25 mouse cellular contexts compared by ENCODE assay signal in genomic region chr2:57269690-57270435, GRCm38 (mm10). TPM values are rescaled to one million over a fixed set of nuclear protein-coding genes. Genes with fewer than 3 reads are reported as not detected.
DNase-seq lines count a peak whose midpoint lies in the region; ATAC-seq and TF ChIP-seq lines count a peak whose summit lies in the region.
"Had no signal": no experiment of that assay in that cellular context is flagged by ENCODE, and none has a peak within 500 bp of the region (broad histone marks: within the 10 kb centered on the region; RNA-seq: fewer than 3 reads in every experiment).

No protein-coding gene starts in this region.

- H3K27me3 ChIP-seq in midbrain, embryonic 11.5 days (ENCODE audit: control insufficient read depth, insufficient read depth, low read length), result peaks cover 16% of the 10 kb centered on the region
- peaks cover 7% of the 10 kb centered on the region for H3K27me3 ChIP-seq in midbrain, embryonic 14.5 days (ENCODE audit: control insufficient read depth, insufficient read depth, low read length)
- H3K27me3 ChIP-seq in limb, embryonic 14.5 days (ENCODE audit: control insufficient read depth, insufficient read depth, low read length), result no peaks in the 10 kb centered on the region
- H3K27me3 ChIP-seq: CH12.LX; embryonic facial prominence, embryonic 15.5 days; hindbrain, embryonic 15.5 days; megakaryocyte, embryonic 14.5 days; Patski had no signal

- WGBS in midbrain, embryonic 11.5 days, result 76% methylated on average over 13 of the region's 13 CpGs
- 80% methylated on average over 13 of the region's 13 CpGs for WGBS in midbrain, embryonic 14.5 days
- WGBS in limb, embryonic 14.5 days, result 72% methylated on average over 13 of the region's 13 CpGs

- intact Hi-C loops in heart, postnatal 25 days (cut with DNase I), result no loop called here

- H3K36me3 ChIP-seq in midbrain, embryonic 11.5 days (ENCODE audit: control insufficient read depth, insufficient read depth, low read length), result no peaks in the 10 kb centered on the region
- no peaks in the 10 kb centered on the region for H3K36me3 ChIP-seq in midbrain, embryonic 14.5 days (ENCODE audit: control insufficient read depth, insufficient read depth, low read length)
- H3K36me3 ChIP-seq in limb, embryonic 14.5 days (ENCODE audit: control insufficient read depth, insufficient read depth, low read length), result no peaks in the 10 kb centered on the region
- H3K36me3 ChIP-seq: embryonic facial prominence, embryonic 15.5 days; heart, embryonic 10.5 days; hindbrain, embryonic 15.5 days had no signal

- peaks cover 9% of the 10 kb centered on the region; the same call in 1 of the 2 replicates for H3K4me1 ChIP-seq in midbrain, embryonic 11.5 days (ENCODE audit: control insufficient read depth, insufficient read depth, low read length)
- H3K4me1 ChIP-seq in midbrain, embryonic 14.5 days (ENCODE audit: control insufficient read depth, insufficient read depth, low read length), result no peaks in the 10 kb centered on the region
- H3K4me1 ChIP-seq in limb, embryonic 14.5 days (ENCODE audit: control insufficient read depth, insufficient read depth, low read length), result no peaks in the 10 kb centered on the region
- H3K4me1 ChIP-seq: embryonic facial prominence, embryonic 15.5 days; heart, embryonic 10.5 days; hindbrain, embryonic 15.5 days had no signal

- H3K27ac ChIP-seq in midbrain, embryonic 11.5 days (ENCODE audit: low read depth, low read length), result no peak overlapping the region
- no peak overlapping the region for H3K27ac ChIP-seq in midbrain, embryonic 14.5 days (replicated peaks; ENCODE audit: low read depth, low read length)
- no peak overlapping the region for H3K27ac ChIP-seq in limb, embryonic 14.5 days (replicated peaks; ENCODE audit: low read depth, low read length)
- H3K27ac ChIP-seq: embryonic facial prominence, embryonic 15.5 days; heart, embryonic 10.5 days; hindbrain, embryonic 15.5 days; liver, embryonic 14.5 days; stomach, postnatal 0 days had no signal

- H3K4me2 ChIP-seq in midbrain, embryonic 11.5 days, result no peak overlapping the region
- no peak overlapping the region for H3K4me2 ChIP-seq in midbrain, embryonic 14.5 days (ENCODE audit: low read length)
- H3K4me2 ChIP-seq in limb, embryonic 14.5 days (replicated peaks; ENCODE audit: low read depth, low read length, severe bottlenecking), result no peak overlapping the region
- H3K4me2 ChIP-seq: embryonic facial prominence, embryonic 15.5 days; hindbrain, embryonic 15.5 days; lung, embryonic 14.5 days had no signal

- ATAC-seq in midbrain, embryonic 11.5 days (ENCODE audit: low FRiP score), result no peak
- no peak for ATAC-seq in midbrain, embryonic 14.5 days (ENCODE audit: low FRiP score, low TSS enrichment)
- ATAC-seq in limb, embryonic 14.5 days (ENCODE audit: low FRiP score, low read depth), result peak; percentile 80
- ATAC-seq: forebrain, embryonic 16.5 days; midbrain, embryonic 16.5 days; Patski had no signal

- no peak for TF ChIP-seq POLR2A in limb, embryonic 14.5 days (IDR thresholded peaks at IDR 0.05; ENCODE audit: borderline replicate concordance, extremely low read depth, insufficient read depth, insufficient read length)

- DNase-seq in heart, adult 11 months, result peak; percentile 68
- DNase-seq in heart, postnatal 25 days (ENCODE audit: low spot score), result no peak
- peak; percentile 23 for DNase-seq in midbrain, embryonic 11.5 days (ENCODE audit: low spot score, missing footprints)
- DNase-seq in midbrain, embryonic 14.5 days, result no peak
- DNase-seq in limb, embryonic 14.5 days (ENCODE audit: low spot score), result no peak
- DNase-seq in right cerebral cortex, adult 18-20 months, result no peak
- no peak for DNase-seq in urinary bladder, postnatal 25 days (ENCODE audit: low spot score)
- DNase-seq: adrenal gland, postnatal 36 days; B cell, adult 2 months; cerebellum, adult 9-11 months; kidney, postnatal 14 days; lung, embryonic 14.5 days; right cerebral cortex, postnatal 4 days had no signal

- H3K9ac ChIP-seq in midbrain, embryonic 11.5 days (ENCODE audit: low read length), result no peak overlapping the region
- H3K9ac ChIP-seq in midbrain, embryonic 14.5 days (replicated peaks; ENCODE audit: low read length), result no peak overlapping the region
- H3K9ac ChIP-seq in limb, embryonic 14.5 days (ENCODE audit: low read depth, low read length, severe bottlenecking), result no peak overlapping the region
- H3K9ac ChIP-seq: embryonic facial prominence, embryonic 15.5 days; hindbrain, embryonic 15.5 days; liver, embryonic 14.5 days; lung, embryonic 14.5 days had no signal

- no peak overlapping the region for H3K4me3 ChIP-seq in midbrain, embryonic 11.5 days (ENCODE audit: low read depth, low read length)
- no peak overlapping the region for H3K4me3 ChIP-seq in midbrain, embryonic 14.5 days (replicated peaks; ENCODE audit: low read depth, low read length)
- no peak overlapping the region for H3K4me3 ChIP-seq in limb, embryonic 14.5 days (replicated peaks; ENCODE audit: low read length)
- H3K4me3 ChIP-seq: embryonic facial prominence, embryonic 15.5 days; heart, embryonic 10.5 days; hindbrain, embryonic 15.5 days; layer of hippocampus, adult 2 months; megakaryocyte, embryonic 14.5 days had no signal

- H3K9me3 ChIP-seq in midbrain, embryonic 11.5 days (ENCODE audit: control insufficient read depth, low read length), result no peaks in the 10 kb centered on the region
- H3K9me3 ChIP-seq in midbrain, embryonic 14.5 days (ENCODE audit: control insufficient read depth, low read length), result no peaks in the 10 kb centered on the region
- no peaks in the 10 kb centered on the region for H3K9me3 ChIP-seq in limb, embryonic 14.5 days (ENCODE audit: control insufficient read depth, low read length)
- H3K9me3 ChIP-seq: embryonic facial prominence, embryonic 15.5 days; G1E; heart, embryonic 10.5 days; hindbrain, embryonic 15.5 days; megakaryocyte, embryonic 14.5 days had no signal

RNA-seq across cellular contexts. Expression of gene Gpd2, which starts 32.4 kb away (rescaled TPM):
- total RNA-seq in heart, postnatal 25 days (2021), result 10 to 100 TPM; 14.6 to 17.4 TPM
- polyA plus RNA-seq in midbrain, embryonic 11.5 days (2014; fragmentation: Nextera tagmentation; extraction: Ambion mirVana), result 14.6 and 15.8 TPM in 2 replicates
- 12.1 and 13.7 TPM in 2 replicates for polyA plus RNA-seq in midbrain, embryonic 14.5 days (2014; fragmentation: Nextera tagmentation; extraction: Ambion mirVana)
- polyA plus RNA-seq in limb, embryonic 14.5 days (2012; rRNA removed), result 5.6 and 5.8 TPM in 2 replicates
- polyA plus RNA-seq in limb, embryonic 14.5 days (2014; fragmentation: Nextera tagmentation; extraction: Ambion mirVana), result 11.0 and 13.5 TPM in 2 replicates

Comparison
In these comparisons a context has a peak if more than half of its experiments do, and no peak if none do; other contexts are left out.
1. DNase-seq: peak in heart, adult 11 months (single experiment) and midbrain, embryonic 11.5 days (single experiment); none in heart, postnatal 25 days (single experiment), midbrain, embryonic 14.5 days (single experiment), limb, embryonic 14.5 days (single experiment), right cerebral cortex, adult 18-20 months (single experiment) and urinary bladder, postnatal 25 days (single experiment).